Mouse (Mus musculus) kidney, adult 8-10 months (tissue): ENCODE results near the gene Dusp18.
"Not testable (repeated sequence)": the region's sequence is repeated elsewhere in the genome, so short reads cannot be mapped to it uniquely, and the experiment has no call there.

Experiments used
- DNase-seq, 2 experiments: peaks; one replicate each; pipeline ENCODE4 v3.0.0; 2022

Gene Dusp18

GRCm38 (mm10) chr11:3895458-3895857, 418 bp downstream of the Dusp18 start:
- DNase-seq = peak; percentile 40 to 53

DNA sequence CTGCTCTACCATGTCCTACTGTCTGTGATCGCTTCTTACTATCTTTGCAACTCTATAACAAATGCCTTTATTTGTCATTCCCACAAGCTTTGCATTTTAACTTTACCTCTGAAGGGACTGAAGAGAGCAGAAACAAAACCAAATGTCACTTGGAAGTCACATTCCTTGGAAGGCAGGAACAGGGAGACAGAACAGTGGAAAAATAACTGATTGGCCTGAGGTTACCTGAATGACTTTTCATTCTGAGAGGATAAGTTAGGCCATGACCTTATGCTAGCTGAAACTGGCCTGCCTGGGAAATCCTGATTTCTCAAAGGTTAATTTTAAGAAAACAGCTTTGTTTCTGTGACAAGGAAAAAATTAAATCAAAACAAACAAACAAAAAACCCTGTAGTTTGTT, 893 bp downstream of the Dusp18 start:
- DNase-seq = peak in 1 of 2 experiments; percentile 54

- no peak for DNase-seq
These were observed 5.3 kb downstream of the Dusp18 start for GRCm38 (mm10) chr11:3900296-3900695.

DNA sequence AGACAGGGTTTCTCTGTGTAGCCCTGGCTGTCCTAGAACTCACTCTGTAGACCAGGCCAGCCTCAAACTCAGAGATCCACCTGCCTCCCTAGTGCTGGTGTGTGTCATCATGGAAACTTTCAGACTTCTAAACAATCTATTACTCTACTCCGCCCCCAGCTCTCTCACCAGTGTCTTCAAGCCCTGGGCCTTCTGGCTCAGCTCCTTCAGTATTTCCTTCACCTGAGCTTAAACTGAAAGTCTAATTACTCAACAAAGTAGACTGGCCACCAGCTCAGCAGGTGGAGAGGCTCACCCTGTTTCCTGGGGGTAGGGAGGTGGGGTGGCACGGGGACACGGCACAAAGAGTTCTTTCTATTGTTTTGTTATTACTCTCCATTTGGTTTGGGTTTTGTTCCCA, 7.5 kb downstream of the Dusp18 start:
- DNase-seq = no peak

DNA sequence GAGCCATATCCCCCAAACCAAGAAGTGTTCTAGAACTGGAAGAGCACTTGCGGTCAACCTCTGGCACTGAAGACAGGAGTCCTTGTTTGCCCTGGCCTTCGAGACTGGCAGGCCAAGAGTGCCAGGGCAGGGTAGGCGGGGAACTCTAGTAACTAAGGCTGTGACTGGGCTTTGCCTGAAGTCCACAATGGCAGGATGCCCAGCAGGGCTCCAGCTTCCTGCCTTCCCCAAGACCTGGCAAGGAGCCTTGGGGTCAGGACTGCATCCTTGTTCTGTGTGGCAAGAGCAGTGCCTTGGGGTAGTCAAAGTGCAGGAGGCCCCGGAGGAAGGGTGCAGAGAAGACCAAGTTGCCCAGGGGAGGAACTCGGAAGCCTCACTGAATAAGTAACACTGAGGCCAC, 8.0 kb downstream of the Dusp18 start:
- DNase-seq = peak; percentile 95 to 96

- no peak for DNase-seq
These were observed 9.6 kb downstream of the Dusp18 start for GRCm38 (mm10) chr11:3904673-3905072.

DNA sequence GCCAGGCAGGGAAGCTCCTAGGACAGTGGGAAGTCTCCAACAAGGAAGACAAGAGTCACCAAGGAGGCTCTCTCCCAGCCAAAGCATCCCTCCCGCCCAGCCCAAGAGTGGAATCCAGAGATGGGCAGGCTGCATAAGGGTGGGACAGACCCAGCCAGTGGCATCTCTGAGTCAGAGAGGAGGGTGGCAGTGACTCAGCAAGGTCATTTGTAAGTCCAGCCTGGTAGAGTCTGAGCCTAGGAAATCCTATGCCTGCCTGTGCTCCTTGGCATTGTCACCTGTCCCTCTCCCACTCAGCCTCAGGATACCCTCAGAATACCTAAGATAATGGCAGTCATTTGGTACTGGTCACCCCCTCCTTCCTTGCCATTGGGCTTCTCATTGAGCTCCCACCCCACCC, 10.4 kb downstream of the Dusp18 start:
- no peak for DNase-seq

- DNase-seq = no peak
These were observed 14.2 kb downstream of the Dusp18 start for GRCm38 (mm10) chr11:3909236-3909635.

DNA sequence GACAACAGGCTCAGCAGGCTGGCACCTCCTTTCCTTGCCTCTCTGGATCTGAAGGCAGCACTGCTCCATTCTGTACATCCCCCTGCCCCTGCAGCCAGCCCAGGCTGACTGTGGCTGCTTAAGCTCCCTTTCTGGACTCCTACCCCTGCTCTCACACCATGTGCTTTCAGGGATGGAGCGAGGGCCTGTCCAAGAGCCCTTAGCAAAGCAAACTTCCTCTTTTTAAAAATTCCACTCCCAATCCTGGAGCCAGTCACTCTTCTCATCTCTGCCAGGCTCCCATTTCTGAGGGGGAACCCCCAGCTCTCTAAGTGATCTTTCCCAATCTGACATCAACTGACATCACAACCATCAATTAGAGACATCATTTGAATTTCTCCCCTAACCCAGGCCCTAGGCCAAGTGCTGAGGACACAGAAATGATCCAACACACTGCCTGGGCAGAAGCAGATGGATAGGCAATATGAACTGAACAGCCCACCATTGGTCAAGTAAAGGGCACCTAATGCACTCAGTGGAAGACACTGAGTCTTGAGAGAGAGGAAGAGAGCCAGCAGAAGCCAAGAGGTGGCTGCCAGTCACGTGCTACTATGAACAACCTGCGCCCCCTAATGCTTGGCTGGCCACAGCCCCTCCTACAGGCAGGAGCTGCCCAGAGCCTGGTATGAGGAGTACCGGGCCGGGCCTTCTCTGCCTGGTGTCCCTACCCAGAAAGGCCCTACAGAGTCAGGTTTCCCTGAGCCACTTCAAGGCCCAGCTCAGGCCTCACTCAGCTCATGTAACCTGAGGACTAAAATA, 15.7 kb downstream of the Dusp18 start:
- no peak for DNase-seq

- DNase-seq = not testable (repeated sequence)
These were observed 16.4 kb downstream of the Dusp18 start for GRCm38 (mm10) chr11:3911440-3911839.

DNA sequence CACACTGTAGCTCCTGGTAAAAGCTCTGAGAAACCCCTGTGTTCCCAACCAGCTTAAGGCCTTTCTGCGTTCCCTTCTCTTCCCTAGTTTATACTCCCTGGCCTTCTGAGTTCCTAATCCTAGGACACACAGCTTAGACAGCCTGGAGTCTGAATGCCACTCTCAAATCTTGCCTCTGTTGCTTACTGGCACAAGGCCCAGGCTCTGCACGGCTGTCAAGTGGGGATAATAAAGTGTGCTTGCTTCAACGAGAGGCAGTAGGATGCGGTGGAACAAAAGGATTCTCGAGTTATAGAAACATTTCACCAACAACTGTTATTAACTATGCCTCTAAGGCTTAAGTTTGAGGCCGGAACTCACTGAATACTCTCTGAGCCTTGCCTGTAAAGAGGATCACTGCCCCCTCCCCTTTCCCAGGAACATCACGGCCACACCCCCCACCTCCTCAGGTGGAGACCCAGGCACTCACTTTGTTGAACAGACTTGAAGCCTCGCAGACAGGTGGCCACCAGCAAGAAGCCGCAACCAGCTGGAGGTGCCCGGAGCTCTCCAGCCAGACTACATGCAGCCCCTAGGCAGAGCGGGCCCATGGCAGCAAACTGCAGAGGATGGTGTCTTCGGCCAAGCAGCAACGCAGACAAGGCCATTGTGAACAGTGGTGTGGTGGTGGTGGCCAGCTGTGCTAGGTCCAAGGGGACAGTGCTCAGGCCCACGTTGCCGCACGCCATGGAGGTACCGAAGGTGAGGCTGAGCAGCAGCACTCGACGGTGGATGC, 17.2 kb downstream of the Dusp18 start:
- DNase-seq = no peak

DNA sequence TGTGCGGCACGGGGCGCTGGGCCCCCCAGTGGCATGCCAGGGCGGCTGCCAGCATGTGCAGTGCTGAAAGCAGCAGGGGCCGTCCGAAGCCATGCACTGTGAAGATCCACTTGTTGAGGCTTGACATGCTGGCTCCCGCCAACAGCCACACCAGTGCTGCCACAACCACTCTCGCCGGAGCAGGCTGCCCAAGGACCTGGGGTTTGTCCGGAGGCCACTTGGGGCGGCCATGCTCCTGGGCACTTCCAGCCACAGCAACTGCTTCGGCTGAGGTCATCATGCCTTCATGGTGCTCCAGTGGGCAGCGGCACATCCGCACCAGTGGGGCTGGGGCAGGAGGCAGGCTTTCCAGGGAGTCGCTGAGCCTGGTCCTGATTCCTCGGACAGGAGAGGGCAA, 17.8 kb downstream of the Dusp18 start:
- DNase-seq = peak; percentile 29 to 38

DNA sequence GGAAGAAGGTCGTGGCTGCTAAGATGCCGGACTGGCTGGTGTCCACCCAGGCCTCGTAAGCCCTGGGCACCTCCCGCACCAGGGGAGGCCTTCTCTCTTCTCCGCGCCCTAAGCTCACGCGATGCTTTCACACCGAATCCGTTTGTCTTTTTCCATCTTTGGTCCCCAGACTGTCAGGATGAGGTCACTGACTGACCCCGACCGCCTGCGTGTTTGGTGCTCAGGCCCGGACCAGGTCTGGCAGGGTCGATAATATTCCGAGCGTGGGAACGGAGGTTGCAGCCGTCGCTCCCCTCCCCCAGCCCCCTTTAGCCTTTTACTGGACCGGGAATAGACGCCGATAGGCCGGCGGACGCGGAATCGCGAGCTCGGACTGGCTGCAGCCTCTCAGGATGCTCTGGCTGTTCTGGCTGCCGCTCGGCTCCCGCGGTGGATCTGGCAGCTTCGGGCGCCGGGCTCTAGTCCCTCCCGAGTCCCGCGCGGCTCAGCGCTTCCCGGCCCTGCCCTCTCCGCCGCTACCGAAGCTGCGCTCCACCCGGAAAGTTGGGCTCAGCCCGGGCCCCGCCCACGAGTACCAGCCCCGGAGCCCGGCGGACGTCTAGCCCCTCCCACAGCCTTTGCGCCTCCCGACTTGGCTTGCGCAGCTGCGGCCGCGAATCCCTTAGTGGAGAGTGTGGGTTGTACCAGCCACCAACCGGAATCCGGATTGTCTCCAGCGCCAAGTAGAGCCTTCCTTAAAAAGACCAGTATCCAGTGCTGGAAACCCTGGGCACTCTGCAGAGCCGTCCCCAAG, 18.5 kb downstream of the Dusp18 start:
- DNase-seq = peak; percentile 95 to 96

DNA sequence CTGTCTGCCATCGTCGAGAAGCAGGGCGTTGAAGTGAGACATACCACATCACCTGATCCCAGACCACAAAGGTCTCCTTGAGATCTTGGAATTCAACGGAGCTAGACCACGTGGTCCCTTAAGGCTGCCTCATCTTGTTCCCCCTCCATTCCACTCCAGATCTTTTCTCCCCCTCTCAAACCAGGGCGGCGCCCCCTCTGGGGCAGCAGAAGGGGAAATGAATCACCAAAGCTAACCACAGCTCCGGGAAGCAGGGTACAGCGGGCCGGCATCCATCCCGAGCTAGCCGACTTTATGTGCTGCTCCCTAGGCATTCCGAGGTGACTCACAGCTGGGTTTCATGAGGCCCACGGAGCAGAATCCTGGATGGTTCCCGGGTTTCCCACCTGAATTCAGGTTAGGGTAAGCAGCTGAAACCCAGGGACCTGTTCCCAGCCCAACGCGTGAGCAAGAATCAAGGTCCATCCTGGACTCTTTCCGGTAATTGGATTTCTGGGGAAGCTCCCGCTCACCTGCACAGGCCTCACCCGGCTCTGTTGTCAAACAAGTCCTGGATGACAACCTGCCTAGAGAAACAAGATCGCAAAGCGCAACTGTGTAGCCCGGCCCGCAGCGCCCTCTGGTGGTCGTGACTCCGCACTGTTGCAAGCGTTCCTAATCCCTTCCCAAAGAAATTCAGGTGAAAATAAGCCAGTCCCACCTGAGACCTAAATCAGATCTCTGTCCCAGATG, 19.2 kb downstream of the Dusp18 start, which contains the start of gene Slc35e4:
TSS of gene Slc35e4 (minus strand) at position 556 of the 732 bp plus-strand sequence.
- peak; percentile 73 to 84 for DNase-seq

DNA sequence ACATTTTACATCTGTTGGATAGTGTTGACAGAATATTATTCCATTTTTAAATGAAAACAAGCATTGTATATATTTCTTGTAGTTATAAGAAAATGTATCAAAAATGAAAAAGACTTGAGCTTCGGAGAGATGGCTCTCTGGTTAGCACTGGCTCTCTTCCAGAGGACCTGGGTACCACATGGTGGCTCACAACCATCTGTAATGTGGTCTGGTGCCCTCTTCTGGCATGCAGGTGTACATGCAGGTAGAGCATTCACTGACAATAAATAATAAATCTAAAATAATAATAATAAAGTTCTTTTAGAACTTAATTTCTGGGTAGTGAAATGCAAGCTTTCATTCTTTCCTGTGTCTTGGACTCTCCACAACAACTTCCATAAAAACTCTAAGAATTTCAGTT, 23.7 kb downstream of the Dusp18 start:
- DNase-seq = no peak

DNA sequence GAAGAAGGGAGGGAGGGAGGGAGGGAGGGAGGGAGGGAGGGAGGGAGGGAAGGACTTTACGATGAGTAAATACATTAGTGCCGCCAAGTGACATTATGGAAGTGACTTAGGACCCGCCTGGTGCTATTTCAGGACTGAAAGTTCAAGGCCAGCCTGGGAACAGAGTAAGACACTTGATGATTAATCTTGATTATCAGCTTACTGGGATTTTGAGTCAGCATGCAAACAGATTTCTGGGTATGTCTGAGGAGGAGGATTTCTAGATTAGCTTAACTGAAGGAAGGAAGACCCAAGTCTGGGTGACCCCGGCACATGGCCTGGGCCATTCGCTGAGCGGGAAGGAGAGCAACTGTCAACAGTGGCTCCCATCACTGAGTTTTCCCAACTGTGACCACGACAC, 25.4 kb downstream of the Dusp18 start:
- no peak for DNase-seq

GRCm38 (mm10) chr11:3921281-3921850, 26.3 kb downstream of the Dusp18 start:
- DNase-seq = peak in 1 of 2 experiments; percentile 52

- DNase-seq = no peak
These were observed 27.1 kb downstream of the Dusp18 start for GRCm38 (mm10) chr11:3922115-3922514.

DNA sequence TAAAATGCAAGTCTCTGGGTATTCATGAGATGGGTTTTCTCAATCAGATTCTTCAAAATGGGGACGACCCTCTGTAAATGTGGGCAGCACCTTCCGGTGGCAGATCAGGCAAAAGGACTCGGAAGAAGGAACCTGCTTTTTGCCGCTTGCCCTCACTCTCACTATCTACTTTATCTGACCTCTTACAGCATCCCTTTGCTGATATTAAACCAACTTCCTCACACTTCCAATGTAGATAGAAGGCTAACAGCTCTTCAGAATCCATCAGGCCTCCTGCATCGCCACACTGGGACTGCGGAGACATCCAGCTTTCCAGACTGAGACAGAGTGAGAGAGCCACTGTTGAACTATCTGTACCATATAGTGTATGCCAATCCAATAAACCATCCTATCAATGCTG, 27.7 kb downstream of the Dusp18 start:
- DNase-seq = no peak

GRCm38 (mm10) chr11:3925916-3926315, 30.9 kb downstream of the Dusp18 start:
- no peak for DNase-seq

DNA sequence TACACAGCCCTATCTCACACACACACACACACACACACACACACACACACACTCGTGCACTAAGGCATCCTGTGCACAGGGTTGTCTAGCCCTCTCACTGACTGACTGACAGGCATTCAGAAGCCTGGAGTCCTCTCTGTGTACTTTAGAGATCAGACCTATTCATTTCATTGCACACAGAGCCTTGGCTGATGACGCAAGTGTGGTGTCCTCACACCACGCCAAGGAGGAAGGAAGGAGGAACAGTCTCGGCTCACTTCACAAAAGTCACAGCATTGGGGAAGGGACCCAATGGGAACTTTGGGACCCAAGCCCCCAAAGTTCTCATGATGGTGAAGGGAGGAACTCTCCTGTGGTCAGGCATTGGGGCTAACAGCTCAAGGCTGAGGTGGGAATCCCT, 35.0 kb downstream of the Dusp18 start:
- DNase-seq = no peak

DNA sequence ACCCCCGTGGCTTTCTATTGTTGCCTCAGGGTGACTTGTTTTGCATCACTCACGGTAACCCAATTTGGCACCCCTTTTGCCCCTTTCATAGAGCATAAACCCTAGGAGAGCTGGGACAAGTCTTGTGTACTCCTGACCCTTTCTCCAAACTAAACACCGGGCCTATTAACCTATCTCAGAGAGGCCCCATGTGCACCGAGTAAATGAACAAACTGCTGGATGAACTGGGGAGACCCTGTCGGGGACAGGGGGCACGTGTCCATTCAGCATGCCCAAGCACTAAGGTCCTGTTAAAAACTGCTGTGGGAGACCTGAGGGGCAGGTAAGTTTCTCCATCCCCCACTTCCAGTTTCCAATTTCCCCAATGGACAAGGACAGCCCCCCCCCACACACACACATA, 35.9 kb downstream of the Dusp18 start:
- peak; percentile 42 to 48 for DNase-seq
